Mouse (Mus musculus): ENCODE measurements at regions not wholly inside any gene's neighbourhood (a gene's known extent, or its start where the extent isn't known, plus 50 kb on each side); places are given as distances from the start of the nearest gene placed in this dataset.

DNA sequence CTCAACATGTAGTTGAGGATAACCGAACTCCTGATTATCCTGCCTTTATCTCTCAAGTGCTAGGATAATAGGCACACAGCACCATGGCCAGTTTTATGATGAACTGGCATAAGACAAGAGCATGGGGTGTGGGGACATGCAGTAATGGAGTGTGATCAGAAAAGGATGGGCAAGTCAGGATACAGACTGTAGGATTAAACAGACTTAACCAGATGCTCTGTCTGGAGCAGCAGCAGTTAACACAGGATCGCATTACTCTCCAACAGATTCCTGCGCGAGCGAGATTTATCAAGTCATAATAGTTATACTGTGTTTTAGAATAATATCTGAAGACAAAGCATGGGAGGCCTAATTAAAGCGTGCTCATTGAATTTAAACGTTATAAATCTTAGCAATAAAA is 51.8 kb upstream of the Adtrp start:
- no peak for DNase-seq (ENCODE audit: low read depth, low spot score)

DNA sequence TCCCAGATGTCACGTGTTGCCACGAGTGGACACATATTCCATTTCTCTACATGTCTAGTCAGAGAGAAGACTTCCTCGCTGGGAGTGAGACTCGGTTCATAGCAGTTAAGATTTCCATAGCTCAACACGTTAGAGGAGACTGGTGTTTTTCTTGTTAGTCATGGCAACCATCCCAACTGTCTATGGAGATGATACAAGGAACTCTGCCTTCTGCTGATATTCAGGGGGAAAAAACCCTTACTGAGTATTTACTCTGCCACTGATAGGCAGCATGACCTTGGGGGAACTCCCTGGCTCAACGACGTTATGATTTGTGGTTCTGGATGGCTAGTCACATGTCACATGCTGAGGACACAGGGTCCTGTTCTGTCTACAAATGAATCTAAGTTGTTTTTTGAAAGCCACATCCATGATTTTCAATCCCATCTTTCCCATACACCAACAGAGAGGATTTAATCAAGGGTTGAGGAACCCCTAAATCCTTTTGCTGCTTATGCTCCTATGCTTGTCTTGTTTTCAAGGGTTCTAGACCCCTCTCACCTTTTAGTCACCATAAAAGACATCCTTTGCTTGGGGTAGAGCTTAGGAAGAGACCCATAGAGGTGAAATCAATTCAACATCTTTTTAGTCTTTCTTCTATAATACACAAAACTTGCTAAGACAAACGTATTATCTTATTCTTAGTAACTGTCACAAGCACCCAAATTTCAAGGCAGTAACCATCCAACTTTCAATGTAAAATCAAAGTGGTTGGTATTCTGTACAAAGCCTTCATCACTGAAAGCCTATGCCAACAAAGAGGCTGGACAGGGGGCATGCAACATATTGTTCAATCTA is 50.2 kb upstream of the Adtrp start:
- DNase-seq (ENCODE audit: low read depth, low spot score) = no peak
